Mouse (Mus musculus): ENCODE measurements around the gene Wdr13. TPM values are rescaled to one million over a fixed set of nuclear protein-coding genes. Genes with fewer than 3 reads are reported as not detected.
A peak's percentile ranks its signal among the peaks of the same experiment; 100 is the strongest.

Gene Wdr13
- 63.7 and 66.9 TPM in 2 replicates for polyA plus RNA-seq (2014; fragmentation: Nextera tagmentation; extraction: Ambion mirVana)

DNA sequence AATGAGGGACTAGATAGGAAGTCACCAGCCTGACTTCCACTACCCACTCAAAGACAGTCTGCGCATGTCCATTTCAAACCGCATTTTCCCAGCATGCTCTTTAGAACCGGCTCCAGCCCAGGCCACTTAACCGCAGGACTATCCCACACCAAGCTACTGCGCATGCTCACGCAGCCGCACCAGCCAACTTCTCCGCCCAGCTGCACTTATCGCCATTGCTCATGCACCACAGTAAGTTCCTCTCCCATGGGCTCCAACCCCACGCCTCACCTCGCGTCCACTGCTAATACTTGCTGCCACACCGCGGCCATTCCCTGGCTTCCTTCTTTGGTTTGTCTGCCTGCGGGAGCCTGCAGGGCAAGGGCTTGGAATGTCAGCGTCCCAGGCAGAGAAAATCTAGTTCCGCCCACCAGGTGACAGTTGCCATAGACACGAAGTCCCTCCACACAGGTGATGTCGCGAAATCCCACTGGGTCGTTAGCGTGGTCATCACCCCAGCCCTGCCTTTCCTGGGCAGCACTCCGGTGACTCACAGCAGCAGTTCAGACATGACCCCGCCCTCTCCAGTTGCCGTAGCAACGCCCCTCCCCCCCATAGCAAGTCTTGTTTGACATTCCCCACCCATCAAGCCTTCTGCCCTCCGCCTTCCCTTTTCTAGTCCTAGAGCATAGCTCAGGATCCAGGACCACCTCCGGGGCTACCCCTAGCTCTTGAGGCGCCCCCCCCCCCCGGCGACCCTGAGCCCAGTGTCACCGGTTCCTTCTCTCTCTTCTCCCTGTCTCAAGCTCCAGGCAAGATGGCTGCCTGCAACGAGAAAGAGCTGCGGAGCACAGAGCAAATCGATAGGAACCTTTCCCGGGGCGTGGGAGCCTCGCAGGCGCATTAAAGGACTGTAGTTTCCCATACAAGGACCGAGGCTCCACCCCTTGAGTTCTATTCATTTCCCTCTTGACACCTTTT is at the start of gene Wdr13:
Gene Wdr13 (minus strand): TSS at position 876 of the 960 bp plus-strand sequence.
- H3K9me3 ChIP-seq (ENCODE audit: control insufficient read depth, low read length), result no peaks in the 10 kb centered on the region
- H3K4me3 ChIP-seq (ENCODE audit: low read depth, low read length), result peak within 1 kb of the TSS; percentile 45
- H3K4me2 ChIP-seq (ENCODE audit: low read depth, low read length), result peak within 1 kb of the TSS; percentile 41
- peak within 1 kb of the TSS; percentile 58 for H3K9ac ChIP-seq (replicated peaks; ENCODE audit: low read depth, low read length)
- ATAC-seq (ENCODE audit: low read depth), result peak; percentile 85
- H3K27ac ChIP-seq (ENCODE audit: low read depth, low read length), result peak within 1 kb of the TSS; percentile 88
- H3K4me1 ChIP-seq (ENCODE audit: control insufficient read depth, insufficient read depth, low read length), result no peaks in the 10 kb centered on the region
- WGBS, result 16% methylated on average over 37 of the region's 40 CpGs
- H3K36me3 ChIP-seq (ENCODE audit: control insufficient read depth, insufficient read depth, low read length), result no peaks in the 10 kb centered on the region
- H3K27me3 ChIP-seq (ENCODE audit: control insufficient read depth, insufficient read depth, low read length), result no peaks in the 10 kb centered on the region

DNA sequence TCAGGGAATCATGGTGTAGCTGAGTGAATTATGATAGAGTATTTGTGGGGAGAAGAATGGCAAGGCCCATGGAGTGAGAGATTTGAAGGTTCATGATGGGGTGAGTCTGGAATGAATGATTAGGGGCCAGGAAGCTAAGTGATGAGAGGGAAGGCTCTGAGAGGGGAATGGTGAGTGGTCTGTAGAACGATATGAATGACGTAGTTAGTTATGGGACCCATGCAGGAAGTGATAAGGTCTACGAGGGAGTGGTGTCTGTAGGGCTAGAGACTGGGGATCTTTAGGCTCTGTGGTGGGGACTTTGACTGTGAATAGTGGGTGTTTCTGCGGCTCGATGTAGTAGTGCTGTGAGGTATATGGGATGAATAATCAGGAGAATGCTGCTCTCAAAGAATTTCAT is 47.0 kb upstream of the Wdr13 start:
- Histone ChIP-seq H3K4me2 (ENCODE audit: low read depth, low read length) (no peak overlapping the region), H3K9ac (replicated peaks; ENCODE audit: low read depth, low read length) (no peak overlapping the region), H3K36me3 (ENCODE audit: control insufficient read depth, insufficient read depth, low read length) (no peaks in the 10 kb centered on the region), H3K4me1 (ENCODE audit: control insufficient read depth, insufficient read depth, low read length) (no peaks in the 10 kb centered on the region), H3K27me3 (ENCODE audit: control insufficient read depth, insufficient read depth, low read length) (no peaks in the 10 kb centered on the region), H3K4me3 (ENCODE audit: low read depth, low read length) (no peak overlapping the region), H3K27ac (ENCODE audit: low read depth, low read length) (no peak overlapping the region), H3K9me3 (ENCODE audit: control insufficient read depth, low read length) (no peaks in the 10 kb centered on the region)
- 91% methylated on average over 5 of the region's 5 CpGs for WGBS
- no peak for ATAC-seq (ENCODE audit: low read depth)

DNA sequence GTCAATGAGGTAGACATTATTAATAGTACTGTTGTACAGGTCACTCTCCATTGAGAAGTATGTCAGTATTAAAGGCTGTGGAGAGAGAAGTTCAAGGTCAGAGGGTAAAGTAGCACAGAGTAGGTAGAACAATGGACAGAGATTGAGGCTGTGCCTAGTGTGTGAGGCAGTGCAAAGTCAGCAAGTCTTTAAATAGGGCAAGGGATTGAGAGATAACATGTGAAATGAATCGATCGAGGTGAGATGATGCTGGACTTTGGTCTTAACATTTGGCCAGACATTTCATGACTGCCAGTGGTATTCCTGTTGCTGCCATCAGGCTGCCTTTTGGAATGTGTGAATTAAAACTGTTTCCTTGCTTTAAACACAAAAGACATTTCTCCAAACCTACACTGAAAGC is 46.2 kb upstream of the Wdr13 start:
- no peak overlapping the region for H3K4me2 ChIP-seq (ENCODE audit: low read depth, low read length)
- no peak overlapping the region for H3K9ac ChIP-seq (replicated peaks; ENCODE audit: low read depth, low read length)
- H3K27me3 ChIP-seq (ENCODE audit: control insufficient read depth, insufficient read depth, low read length), result no peaks in the 10 kb centered on the region
- no peak for ATAC-seq (ENCODE audit: low read depth)
- 98% methylated on average over 2 of the region's 2 CpGs for WGBS
- H3K4me3 ChIP-seq (ENCODE audit: low read depth, low read length), result no peak overlapping the region
- H3K9me3 ChIP-seq (ENCODE audit: control insufficient read depth, low read length), result no peaks in the 10 kb centered on the region
- H3K4me1 ChIP-seq (ENCODE audit: control insufficient read depth, insufficient read depth, low read length), result no peaks in the 10 kb centered on the region
- H3K27ac ChIP-seq (ENCODE audit: low read depth, low read length), result no peak overlapping the region
- H3K36me3 ChIP-seq (ENCODE audit: control insufficient read depth, insufficient read depth, low read length), result no peaks in the 10 kb centered on the region

DNA sequence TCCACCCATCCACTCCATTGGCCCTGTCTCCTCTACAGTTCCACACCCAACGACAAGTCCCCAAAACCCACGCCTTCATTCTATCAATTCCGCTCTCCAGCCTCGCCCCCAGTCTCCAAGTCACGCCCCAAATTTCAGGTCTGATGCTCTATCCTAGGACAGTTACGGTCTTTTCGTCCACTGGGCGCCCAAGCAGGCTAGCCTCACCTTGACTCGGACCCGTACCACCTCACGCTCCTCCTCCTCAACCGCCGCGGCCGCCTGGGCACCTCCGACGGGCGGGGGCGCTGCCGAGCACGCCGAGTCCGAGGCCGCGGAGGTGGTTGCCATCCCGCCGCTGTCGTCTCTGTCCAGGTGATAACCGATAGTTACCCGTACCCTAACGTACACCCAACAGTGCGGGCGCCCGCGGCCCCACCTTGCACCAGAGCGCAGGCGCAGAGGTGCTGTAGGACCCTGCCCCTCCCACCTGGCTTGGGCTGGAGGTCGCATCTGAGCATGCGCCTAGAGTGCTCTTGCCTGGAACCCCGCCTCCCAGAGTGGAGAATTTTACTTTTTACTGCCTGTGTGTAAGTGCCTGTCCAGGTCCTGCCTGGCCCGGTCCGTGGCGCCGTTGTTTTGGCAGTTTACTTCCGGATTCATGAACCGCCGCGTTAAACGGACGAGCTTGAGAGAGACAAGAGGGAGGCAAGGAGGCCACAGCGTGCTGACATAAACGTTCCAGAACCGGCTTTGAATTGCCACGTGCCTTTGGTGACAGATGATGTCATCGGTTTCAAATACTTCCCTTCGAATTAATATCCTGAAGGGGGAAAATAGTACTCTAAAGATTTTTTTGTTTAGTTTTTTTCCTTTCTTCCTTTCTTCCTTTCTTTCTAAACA is 43.1 kb upstream of the Wdr13 start, which contains the start of gene Tbc1d25:
Gene Tbc1d25 (minus strand): TSS at position 678 of the 882 bp plus-strand sequence.
- H3K27ac ChIP-seq (ENCODE audit: low read depth, low read length), result peak within 1 kb of the TSS; percentile 39; the same call in 1 of the 2 replicates
- H3K4me3 ChIP-seq (ENCODE audit: low read depth, low read length), result peak within 1 kb of the TSS; percentile 55
- peak within 1 kb of the TSS; percentile 46 for H3K4me2 ChIP-seq (ENCODE audit: low read depth, low read length)
- no peaks in the 10 kb centered on the region for H3K9me3 ChIP-seq (ENCODE audit: control insufficient read depth, low read length)
- no peaks in the 10 kb centered on the region for H3K36me3 ChIP-seq (ENCODE audit: control insufficient read depth, insufficient read depth, low read length)
- no peaks in the 10 kb centered on the region for H3K27me3 ChIP-seq (ENCODE audit: control insufficient read depth, insufficient read depth, low read length)
- H3K4me1 ChIP-seq (ENCODE audit: control insufficient read depth, insufficient read depth, low read length), result no peaks in the 10 kb centered on the region
- peak within 1 kb of the TSS; percentile 68 for H3K9ac ChIP-seq (replicated peaks; ENCODE audit: low read depth, low read length)
- ATAC-seq (ENCODE audit: low read depth), result peak; percentile 94
- WGBS, result 16% methylated on average over 56 of the region's 56 CpGs

DNA sequence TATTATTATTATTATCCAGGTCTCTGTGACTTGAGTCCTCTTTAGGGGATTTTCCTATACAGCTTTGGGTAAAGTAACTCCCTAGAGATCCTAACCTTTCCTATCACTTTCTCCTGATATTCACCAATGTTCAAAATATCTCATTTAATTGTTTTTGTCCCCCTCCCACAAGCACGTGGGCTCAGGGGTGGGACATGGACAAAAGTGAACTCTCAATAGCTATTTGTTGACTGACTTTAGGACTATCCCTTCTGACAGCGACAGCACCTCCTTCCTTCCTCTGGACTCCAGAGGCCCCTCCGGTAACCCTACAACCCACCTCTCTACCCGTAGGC is 42.4 kb upstream of the Wdr13 start:
- H3K27me3 ChIP-seq (ENCODE audit: control insufficient read depth, insufficient read depth, low read length), result no peaks in the 10 kb centered on the region
- H3K4me3 ChIP-seq (ENCODE audit: low read depth, low read length), result peak overlapping the region; percentile 55
- no peak overlapping the region for H3K27ac ChIP-seq (ENCODE audit: low read depth, low read length)
- H3K4me1 ChIP-seq (ENCODE audit: control insufficient read depth, insufficient read depth, low read length), result no peaks in the 10 kb centered on the region
- H3K4me2 ChIP-seq (ENCODE audit: low read depth, low read length), result peak overlapping the region; percentile 46
- peak overlapping the region; percentile 68 for H3K9ac ChIP-seq (replicated peaks; ENCODE audit: low read depth, low read length)
- H3K9me3 ChIP-seq (ENCODE audit: control insufficient read depth, low read length), result no peaks in the 10 kb centered on the region
- no peak for ATAC-seq (ENCODE audit: low read depth)
- no peaks in the 10 kb centered on the region for H3K36me3 ChIP-seq (ENCODE audit: control insufficient read depth, insufficient read depth, low read length)
- 14% methylated on average over 4 of the region's 4 CpGs for WGBS

DNA sequence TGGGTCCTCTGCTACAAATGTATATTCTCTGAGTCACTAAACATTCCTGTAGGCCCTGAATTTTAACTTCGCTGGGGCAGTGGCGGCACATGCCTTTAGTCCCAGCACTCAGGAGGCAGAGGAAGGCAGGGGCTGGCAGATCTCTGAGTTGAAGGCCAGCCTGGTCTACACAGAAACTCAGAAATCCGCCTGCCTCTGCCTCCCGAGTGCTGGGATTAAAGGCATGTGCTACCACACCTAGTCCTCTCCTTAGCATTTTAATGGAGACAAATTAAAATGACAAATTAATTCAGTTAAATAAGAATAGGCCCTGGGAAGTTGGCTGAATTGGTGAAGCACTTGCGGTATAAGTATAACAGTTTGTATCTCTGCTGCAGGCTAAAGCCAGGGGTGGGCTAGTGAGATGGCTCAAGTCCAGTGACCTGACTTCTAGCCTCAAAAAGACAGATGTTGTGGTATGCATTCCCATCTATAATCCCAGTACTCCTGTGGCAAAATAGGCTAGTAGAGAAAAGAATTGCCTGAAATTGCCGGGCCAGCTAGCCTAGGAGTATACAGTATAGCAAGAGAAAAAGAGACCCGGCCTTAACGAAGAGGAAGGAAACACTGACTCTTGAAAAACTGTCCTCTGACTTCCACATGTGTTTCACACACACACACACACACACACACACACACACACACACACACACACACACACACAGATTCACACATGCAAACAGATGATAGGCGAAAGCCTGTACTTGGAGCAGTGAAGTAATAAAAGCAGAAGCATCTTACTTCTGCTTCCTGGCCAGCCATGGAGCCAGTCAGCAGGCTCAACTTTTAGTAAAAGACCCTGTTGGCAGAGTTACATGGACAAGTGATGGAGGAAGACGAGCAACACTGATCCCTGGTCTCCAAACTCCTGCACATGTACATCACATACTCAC is 35.3 kb upstream of the Wdr13 start:
- Histone ChIP-seq H3K27me3 (ENCODE audit: control insufficient read depth, insufficient read depth, low read length) (no peaks in the 10 kb centered on the region), H3K9me3 (ENCODE audit: control insufficient read depth, low read length) (no peaks in the 10 kb centered on the region), H3K9ac (replicated peaks; ENCODE audit: low read depth, low read length) (no peak overlapping the region), H3K27ac (ENCODE audit: low read depth, low read length) (no peak overlapping the region), H3K4me2 (ENCODE audit: low read depth, low read length) (no peak overlapping the region), H3K4me1 (ENCODE audit: control insufficient read depth, insufficient read depth, low read length) (no peaks in the 10 kb centered on the region), H3K4me3 (ENCODE audit: low read depth, low read length) (no peak overlapping the region), H3K36me3 (ENCODE audit: control insufficient read depth, insufficient read depth, low read length) (no peaks in the 10 kb centered on the region)
- ATAC-seq (ENCODE audit: low read depth), result no peak
- 91% methylated on average over 10 of the region's 10 CpGs for WGBS

DNA sequence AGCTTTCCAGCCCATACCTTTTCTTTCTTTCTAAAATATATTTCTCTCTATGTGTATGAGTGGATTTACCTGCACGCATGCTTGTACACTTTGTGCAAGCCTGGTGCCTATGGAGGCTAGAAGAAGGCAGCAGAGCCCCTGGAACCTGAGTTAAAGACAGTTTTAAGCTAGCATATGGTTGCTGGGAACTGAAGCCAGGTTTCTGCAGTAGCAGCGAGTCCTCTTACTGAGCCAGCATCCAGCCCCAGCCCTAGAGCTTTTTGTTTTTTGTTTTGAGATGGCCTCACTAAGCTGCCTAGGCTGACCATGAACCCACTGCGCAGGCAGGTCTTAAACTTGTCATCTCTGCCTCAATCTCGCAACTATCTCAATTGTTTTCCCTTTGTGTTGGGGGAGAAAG is 31.8 kb upstream of the Wdr13 start:
- 93% methylated on average over 4 of the region's 4 CpGs for WGBS
- Histone ChIP-seq H3K27ac (ENCODE audit: low read depth, low read length) (no peak overlapping the region), H3K4me3 (ENCODE audit: low read depth, low read length) (no peak overlapping the region), H3K36me3 (ENCODE audit: control insufficient read depth, insufficient read depth, low read length) (no peaks in the 10 kb centered on the region), H3K9me3 (ENCODE audit: control insufficient read depth, low read length) (no peaks in the 10 kb centered on the region), H3K4me1 (ENCODE audit: control insufficient read depth, insufficient read depth, low read length) (no peaks in the 10 kb centered on the region), H3K27me3 (ENCODE audit: control insufficient read depth, insufficient read depth, low read length) (no peaks in the 10 kb centered on the region), H3K4me2 (ENCODE audit: low read depth, low read length) (no peak overlapping the region), H3K9ac (replicated peaks; ENCODE audit: low read depth, low read length) (no peak overlapping the region)
- ATAC-seq (ENCODE audit: low read depth), result no peak

DNA sequence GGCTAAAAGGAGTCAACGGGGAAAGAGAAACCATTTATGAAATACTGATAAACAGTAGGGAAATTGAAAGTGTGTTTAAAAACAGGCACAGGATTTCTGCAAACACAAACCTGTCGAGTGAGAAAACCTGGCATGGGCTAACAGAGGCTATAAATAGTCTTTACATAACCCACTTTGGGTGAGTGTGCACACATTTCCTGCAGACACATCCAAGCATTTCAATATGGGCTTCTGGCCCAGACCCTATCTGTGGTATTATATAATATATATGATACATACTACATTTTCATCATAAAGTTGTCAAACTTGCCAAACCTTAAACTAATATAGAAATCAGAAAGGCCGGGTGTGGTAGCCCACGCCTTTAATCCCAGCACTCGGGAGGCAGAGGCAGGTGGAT is 30.4 kb upstream of the Wdr13 start:
- Histone ChIP-seq H3K9ac (replicated peaks; ENCODE audit: low read depth, low read length) (no peak overlapping the region), H3K27me3 (ENCODE audit: control insufficient read depth, insufficient read depth, low read length) (no peaks in the 10 kb centered on the region), H3K4me3 (ENCODE audit: low read depth, low read length) (no peak overlapping the region), H3K4me2 (ENCODE audit: low read depth, low read length) (no peak overlapping the region), H3K4me1 (ENCODE audit: control insufficient read depth, insufficient read depth, low read length) (no peaks in the 10 kb centered on the region), H3K36me3 (ENCODE audit: control insufficient read depth, insufficient read depth, low read length) (no peaks in the 10 kb centered on the region), H3K9me3 (ENCODE audit: control insufficient read depth, low read length) (no peaks in the 10 kb centered on the region), H3K27ac (ENCODE audit: low read depth, low read length) (no peak overlapping the region)
- no peak for ATAC-seq (ENCODE audit: low read depth)
- WGBS, result 93% methylated on average over 5 of the region's 5 CpGs

Measured in neural tube, embryonic 14.5 days (tissue).